Mouse (Mus musculus) kidney, postnatal 25 days (tissue): Measurements from ENCODE around the gene Iqgap1.

Experiments
- DNase-seq, 2 experiments: peaks; one replicate each; pipeline ENCODE4 v3.0.0; 2021; ENCODE audit warnings: mixed read lengths in 2 of 2

Iqgap1 gene

DNA sequence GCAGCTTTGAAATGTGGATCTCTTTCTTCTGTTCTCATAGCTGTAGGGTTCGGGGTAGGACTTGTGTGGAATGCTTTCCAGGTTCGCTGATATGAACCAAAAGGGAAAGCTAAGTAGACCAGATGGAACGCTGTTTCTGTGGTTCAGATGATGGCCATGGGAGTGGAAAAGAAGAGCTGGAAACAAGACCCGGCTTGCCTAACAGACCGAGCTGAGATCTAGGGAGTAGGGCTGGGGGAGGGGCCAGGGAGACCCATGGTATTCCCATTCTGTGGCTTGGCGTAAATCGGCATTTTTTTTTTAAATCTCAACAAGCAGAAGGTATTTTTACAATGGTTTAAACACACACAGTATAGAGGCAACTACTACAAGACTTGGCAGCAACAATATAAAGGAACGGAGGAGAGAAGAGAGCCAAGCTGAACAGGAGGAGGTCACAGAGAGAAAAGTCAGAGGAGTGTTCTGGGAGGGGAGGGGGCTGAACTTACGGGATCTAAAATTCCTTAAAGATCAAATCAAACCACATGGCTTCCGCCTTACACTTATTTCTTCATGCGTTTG lies at the start of gene Iqgap1:
TSS of gene Iqgap1 (minus strand) at position 132 of the 561 bp plus-strand sequence.
- no peak for DNase-seq

GRCm38 (mm10) chr7:80873631-80874030 lies 47.9 kb upstream of the Iqgap1 start:
- no peak for DNase-seq

DNA sequence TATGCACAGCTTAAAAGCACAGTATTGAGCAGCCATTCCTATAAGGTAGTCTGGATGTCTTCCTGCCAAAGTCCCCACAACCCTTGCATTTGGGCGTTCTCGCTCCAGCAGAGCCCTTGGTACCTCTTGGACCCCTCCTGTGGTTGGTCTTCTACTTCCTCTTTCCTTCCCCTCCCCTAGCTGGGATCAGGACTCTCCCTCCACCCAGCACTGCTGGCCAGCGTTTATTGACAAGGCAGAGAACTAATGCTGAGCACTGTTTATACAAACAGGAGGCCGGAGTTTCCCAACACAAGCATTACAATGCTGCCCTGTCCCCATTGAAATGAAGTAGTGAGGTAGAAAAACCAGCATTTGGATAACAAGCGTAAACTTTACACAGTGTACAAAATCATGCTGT lies 47.3 kb upstream of the Iqgap1 start:
- no peak for DNase-seq

- DNase-seq = no peak
Observed at GRCm38 (mm10) chr7:80868686-80869085, 42.9 kb upstream of the Iqgap1 start.

GRCm38 (mm10) chr7:80866514-80867147 lies 40.9 kb upstream of the Iqgap1 start:
- peak in 1 of 2 experiments; percentile 65 for DNase-seq

DNA sequence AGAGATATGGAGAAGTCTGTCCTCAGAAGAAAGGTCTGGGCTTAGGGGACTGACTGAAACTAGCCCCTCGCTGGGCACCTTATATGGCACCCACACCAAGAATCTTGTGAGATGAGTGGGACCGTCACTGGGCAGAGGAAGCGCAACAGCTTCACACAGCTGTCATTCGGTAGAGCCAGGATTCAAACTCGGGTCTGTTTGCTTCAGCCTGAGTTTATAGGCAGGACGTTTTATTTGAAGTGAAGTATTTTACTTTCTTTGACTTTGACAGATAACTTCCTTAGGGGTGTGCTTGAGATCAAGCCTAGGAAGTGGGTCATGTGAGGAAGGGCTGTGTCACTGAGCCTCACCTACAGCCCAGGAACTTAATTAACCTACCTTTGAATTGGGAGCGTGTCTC lies 39.7 kb upstream of the Iqgap1 start:
- DNase-seq = no peak

DNA sequence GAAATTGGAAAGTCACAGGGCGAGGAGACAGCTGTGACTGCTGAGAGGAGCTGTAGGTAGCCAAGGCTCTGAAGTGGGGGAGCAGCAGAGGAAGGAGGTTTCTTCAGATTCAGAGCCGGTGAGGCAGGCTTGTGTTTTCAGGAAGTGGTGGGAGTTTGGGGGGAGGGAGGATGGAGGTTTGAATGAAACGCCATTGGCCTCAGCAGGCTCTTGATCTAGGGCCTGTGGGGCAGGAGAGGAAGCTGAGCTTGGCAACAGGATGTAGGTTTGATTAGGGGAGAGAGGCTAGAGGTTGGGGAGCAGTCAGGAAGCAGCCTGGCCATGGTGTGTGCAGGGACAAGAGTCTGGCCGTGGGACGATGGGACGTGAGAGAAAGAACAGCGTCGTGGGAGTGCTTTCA lies 39.1 kb upstream of the Iqgap1 start:
- peak in 1 of 2 experiments; percentile 45 for DNase-seq

DNA sequence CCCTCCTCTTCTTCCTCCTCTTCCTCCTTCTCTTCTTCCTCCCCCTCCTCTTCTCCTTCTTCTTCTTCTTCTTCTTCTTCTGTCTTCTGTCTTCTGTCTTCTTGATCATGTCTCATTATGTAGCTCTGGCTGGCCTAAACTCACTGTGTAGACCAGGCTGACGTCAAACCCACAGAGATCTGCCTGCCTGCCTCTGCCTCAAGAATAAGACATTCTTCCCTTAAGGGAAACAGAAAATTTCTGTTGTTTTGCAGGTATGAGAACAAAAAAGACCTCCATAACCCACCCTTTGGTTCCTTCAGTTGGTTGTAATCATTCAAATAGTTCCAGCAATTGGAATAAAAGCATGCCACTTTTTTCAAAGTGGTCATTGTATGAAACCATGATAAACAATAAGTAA lies 38.4 kb upstream of the Iqgap1 start:
- DNase-seq = no peak

DNA sequence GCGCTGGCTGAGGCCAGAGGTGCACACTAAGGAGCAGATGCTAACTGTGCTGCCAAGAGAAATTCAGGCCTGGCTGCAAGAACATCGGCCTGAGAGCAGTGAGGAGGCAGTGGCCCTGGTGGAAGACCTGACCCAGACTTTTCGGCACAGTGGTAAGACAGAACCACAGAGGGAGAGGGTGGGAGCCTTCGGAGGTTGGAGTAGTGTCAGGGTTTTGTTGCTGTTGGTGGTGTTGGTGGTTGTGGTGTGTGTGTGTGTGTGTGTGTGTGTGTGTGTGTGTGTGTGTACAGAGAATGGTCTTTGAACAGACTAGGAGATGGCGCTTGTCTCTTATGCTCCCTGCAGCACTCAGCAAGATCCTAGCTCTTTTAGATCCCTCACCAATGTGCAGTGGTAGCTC lies 37.7 kb upstream of the Iqgap1 start:
- DNase-seq = no peak

- no peak for DNase-seq
Observed at GRCm38 (mm10) chr7:80862475-80862874, 36.7 kb upstream of the Iqgap1 start.

GRCm38 (mm10) chr7:80860729-80861274 lies 35.0 kb upstream of the Iqgap1 start, which contains the start of gene Zscan2:
Zscan2 (plus strand) TSS chr7:80860920.
- DNase-seq = peak; percentile 92 to 96

DNA sequence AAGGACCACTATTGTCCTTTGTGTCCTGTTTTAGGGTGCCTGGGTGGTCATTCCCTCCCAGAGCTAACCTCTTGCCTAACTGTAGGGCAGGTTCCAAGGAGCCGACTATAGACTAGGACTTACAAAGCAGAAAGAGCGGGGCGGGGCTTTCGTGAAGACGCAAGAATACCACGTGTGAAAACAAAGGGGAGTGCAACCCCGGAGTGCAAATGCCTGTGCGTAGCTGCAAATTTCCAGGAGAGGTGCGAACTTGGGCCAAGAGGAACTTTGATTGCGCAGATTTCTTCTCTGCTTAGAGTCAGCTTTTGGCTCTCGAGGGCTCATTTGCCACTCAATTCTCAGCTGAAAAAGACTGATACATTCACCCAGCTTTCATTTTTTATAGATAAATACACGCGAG lies 34.5 kb upstream of the Iqgap1 start:
- peak; percentile 80 to 86 for DNase-seq

DNA sequence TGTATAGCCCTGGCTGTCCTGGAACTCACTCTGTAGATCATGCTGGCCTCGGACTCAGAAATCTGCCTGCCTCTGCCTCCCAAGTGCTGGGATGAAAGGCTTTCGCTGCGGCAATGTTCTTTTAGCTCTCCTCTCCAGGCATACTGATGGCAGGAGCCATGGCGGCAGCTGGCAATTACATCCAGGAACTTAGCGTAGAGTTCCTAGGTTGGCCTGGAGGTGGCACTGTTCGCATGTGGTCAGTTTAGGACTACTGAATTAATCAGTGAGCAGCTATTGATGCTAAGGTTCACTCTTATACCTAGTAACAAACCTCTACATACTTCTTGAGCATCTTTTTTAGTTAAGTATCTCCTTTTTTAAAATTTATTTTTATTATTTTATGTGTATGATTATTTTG lies 31.4 kb upstream of the Iqgap1 start:
- DNase-seq = peak; percentile 86 to 88

GRCm38 (mm10) chr7:80855316-80855715 lies 29.5 kb upstream of the Iqgap1 start:
- DNase-seq = no peak

- peak in 1 of 2 experiments; percentile 25 for DNase-seq
Observed at GRCm38 (mm10) chr7:80853218-80853617, 27.4 kb upstream of the Iqgap1 start.

DNA sequence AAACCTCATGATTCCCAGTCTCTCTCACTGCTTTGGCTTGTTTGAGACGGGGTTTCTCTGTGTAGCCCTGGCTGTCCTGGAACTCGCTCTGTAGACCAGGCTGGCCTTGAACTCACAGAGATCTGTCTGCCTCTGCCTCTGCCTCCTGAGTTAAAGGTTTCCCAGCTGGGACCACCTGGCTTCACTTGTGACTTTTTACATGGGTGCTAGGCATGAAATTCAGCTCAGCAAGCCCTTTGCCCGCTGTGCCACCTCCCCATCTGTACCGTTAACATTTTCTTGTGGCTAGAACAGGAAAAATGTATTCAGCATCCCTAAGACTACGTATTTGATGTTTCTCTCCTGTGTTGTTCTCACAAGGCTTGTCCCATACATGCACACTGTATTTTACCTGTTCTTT lies 24.7 kb upstream of the Iqgap1 start:
- no peak for DNase-seq

DNA sequence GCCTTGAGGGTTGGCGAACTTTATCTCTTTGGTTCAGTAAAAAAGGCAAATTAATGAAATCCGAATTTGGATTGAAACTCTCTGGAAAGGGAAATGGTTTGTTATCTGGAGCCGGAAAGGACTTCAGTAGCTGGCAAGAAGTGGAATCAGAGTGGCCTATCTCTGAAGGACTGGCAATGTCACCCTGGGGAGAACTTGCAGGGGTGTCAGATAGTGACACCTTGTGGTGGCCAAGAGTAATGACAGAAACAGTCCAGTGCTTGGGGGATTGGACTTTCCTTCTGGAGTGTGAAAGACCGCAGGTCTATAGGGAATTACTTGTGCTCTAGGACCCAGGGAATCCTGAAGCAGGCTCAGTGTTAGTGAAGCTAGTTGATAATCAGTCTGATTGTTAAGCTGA lies 23.9 kb upstream of the Iqgap1 start:
- DNase-seq = peak; percentile 48 to 68

DNA sequence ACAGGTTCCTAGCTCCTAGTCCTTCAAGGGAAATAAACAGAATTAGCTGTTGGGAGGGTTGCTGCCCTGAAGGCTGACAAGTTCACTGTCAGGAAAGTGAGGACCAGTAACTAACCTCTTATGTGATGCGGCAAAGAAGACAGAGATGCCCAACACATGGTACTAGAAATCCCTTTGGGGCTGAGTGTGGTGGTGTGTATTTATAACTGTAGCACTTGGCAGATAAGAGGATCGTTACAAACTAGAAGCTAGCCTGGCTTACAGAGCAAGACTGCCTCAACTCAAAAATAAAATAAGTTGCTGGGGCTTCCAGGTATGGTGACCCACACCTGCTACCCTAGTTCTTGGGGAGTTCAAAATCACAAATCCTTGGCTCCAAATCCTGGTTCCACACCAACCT lies 23.5 kb upstream of the Iqgap1 start:
- DNase-seq = no peak

GRCm38 (mm10) chr7:80846709-80847108 lies 20.9 kb upstream of the Iqgap1 start:
- no peak for DNase-seq

- DNase-seq = no peak
Observed at GRCm38 (mm10) chr7:80846280-80846678, 20.5 kb upstream of the Iqgap1 start.

- no peak for DNase-seq
Observed at GRCm38 (mm10) chr7:80845621-80846279, 20.0 kb upstream of the Iqgap1 start.

DNA sequence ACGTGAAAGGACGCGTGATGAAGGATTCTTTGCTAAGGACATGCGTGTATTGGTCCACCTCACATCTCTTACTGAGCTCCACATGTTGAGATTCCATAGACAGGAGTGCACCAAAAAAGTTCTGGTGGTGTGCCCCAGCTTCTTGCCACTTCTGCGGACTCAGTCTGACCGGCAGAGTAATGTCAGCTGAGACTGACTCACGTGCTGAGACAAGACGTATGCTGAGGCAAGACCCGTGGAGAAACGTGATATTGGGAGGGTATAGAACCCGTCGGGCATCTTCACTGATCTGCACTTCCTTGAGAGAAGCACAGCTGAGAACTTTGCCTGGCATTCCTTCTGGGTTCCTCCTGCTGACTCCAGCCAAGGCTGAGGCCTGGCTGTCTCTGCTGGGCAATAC lies 18.9 kb upstream of the Iqgap1 start:
- DNase-seq = no peak

DNA sequence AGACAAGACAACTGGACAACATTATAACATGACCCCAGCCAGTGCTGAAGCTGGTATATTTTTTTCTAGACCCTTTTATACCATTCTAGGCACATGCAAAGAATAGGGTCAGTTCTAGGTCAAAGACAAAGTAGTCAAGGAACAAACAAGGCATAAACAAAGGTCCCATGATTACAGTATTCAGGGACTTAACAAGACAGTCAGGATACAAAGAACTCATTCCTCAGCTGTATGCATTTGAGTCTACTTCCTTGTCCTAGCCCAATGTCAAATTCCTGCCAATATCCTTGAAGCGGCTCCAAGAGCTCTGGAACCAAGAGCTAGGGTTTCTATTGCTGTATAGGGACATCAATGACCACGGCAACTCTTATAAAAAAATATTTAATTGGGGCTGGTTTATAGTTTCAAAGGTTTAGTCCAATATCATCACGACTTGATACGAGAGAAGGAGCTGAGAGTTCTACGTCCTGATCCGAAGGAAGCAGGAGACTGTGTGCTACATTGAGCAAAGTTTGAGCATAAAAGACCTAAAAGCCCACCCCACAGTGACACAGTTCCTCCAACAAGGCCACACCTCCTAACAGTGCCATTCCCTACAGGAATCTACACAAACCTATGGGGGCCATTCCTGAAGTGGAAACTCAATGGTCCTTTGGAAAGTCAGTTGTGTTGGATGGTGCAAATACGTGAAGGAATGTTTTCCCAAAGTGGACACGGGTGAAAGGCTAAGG lies 18.3 kb upstream of the Iqgap1 start:
- DNase-seq = no peak
